Mouse (Mus musculus) ES-Bruce4 (cell line): Measurements from ENCODE around the gene Gm44965. TPM values are rescaled to one million over a fixed set of nuclear protein-coding genes. Genes with fewer than 3 reads are reported as not detected.

ENCODE experiments used
- H3K27ac ChIP-seq: 2 replicates; pipeline ENCODE4 v1.5.1; 2012; ENCODE audit warnings: low read length, inconsistent platforms; ENCODE audit not compliant: insufficient read depth
- H3K27me3 ChIP-seq: 2 replicates; pipeline ENCODE4 v1.6.1; 2012; ENCODE audit warnings: mild to moderate bottlenecking, low read length, inconsistent platforms; ENCODE audit not compliant: control insufficient read depth, poor library complexity, insufficient read depth, severe bottlenecking
- H3K36me3 ChIP-seq: 2 replicates; pipeline ENCODE4 v1.6.1; 2012; ENCODE audit warnings: inconsistent platforms, mild to moderate bottlenecking, low read length, moderate library complexity; ENCODE audit not compliant: control insufficient read depth, poor library complexity, insufficient read depth, severe bottlenecking
- H3K4me1 ChIP-seq: one replicate; pipeline ENCODE4 v1.8.1; 2011; ENCODE audit warnings: low read length; ENCODE audit not compliant: control insufficient read depth, insufficient read depth
- H3K4me3 ChIP-seq: 2 replicates; pipeline ENCODE4 v1.5.1; 2011; ENCODE audit warnings: low read depth, mild to moderate bottlenecking, low read length
- H3K9ac ChIP-seq: 2 replicates; pipeline ENCODE4 v1.6.1; 2012; ENCODE audit warnings: low read depth, mild to moderate bottlenecking, inconsistent platforms; ENCODE audit not compliant: poor library complexity, severe bottlenecking
- H3K9me3 ChIP-seq: replicated peaks from 2 replicates; pipeline ENCODE4 v1.6.1; 2012; ENCODE audit warnings: mild to moderate bottlenecking, low read length, inconsistent platforms; ENCODE audit not compliant: control insufficient read depth, poor library complexity, insufficient read depth, severe bottlenecking
- CTCF ChIP-seq: IDR thresholded peaks from one replicate; pipeline ENCODE4 v1.8.1; 2011; ENCODE audit warnings: low read depth, low read length
- EP300 ChIP-seq: IDR thresholded peaks from 2 replicates; pipeline ENCODE4 v1.6.1; 2011; ENCODE audit warnings: low read depth, low read length; ENCODE audit not compliant: insufficient read depth
- POLR2A ChIP-seq: IDR thresholded peaks from one replicate; pipeline ENCODE4 v1.8.1; 2011; ENCODE audit warnings: low read length; ENCODE audit not compliant: insufficient read depth
- polyA plus RNA-seq: library from polyadenylated mRNA; stranded (reverse); fragments of >200 nt; gene quantifications from 2 replicates; pipeline ENCODE4 v1.2.4, GENCODE M21; 2011; ENCODE audit warnings: low read depth; ENCODE audit not compliant: missing spikeins, insufficient read depth, insufficient read length

Gene Gm44965
- polyA plus RNA-seq, 1 experiment, result not detected

- Histone ChIP-seq H3K36me3 (no peaks in the 10 kb centered on the region), H3K27me3 (no peaks in the 10 kb centered on the region), H3K27ac (no peak overlapping the region), H3K9me3 (no peaks in the 10 kb centered on the region), H3K4me1 (no peaks in the 10 kb centered on the region), H3K4me3 (no peak overlapping the region), H3K9ac (no peak overlapping the region)
- no peak for TF ChIP-seq EP300
- TF ChIP-seq CTCF, result no peak
- no peak for TF ChIP-seq POLR2A
Measured at GRCm38 (mm10) chr6:48566312-48566711, 27.4 kb upstream of the Gm44965 start.

- Histone ChIP-seq H3K9ac (no peak overlapping the region), H3K9me3 (no peaks in the 10 kb centered on the region), H3K27me3 (no peaks in the 10 kb centered on the region), H3K27ac (no peak overlapping the region), H3K4me3 (no peak overlapping the region), H3K36me3 (no peaks in the 10 kb centered on the region), H3K4me1 (no peaks in the 10 kb centered on the region)
- TF ChIP-seq POLR2A (no peak), EP300 (no peak), CTCF (no peak)
Measured at GRCm38 (mm10) chr6:48568036-48568984, 25.4 kb upstream of the Gm44965 start.

- Histone ChIP-seq H3K27me3 (no peaks in the 10 kb centered on the region), H3K4me3 (no peak overlapping the region), H3K4me1 (no peaks in the 10 kb centered on the region), H3K9me3 (no peaks in the 10 kb centered on the region), H3K36me3 (no peaks in the 10 kb centered on the region), H3K27ac (no peak overlapping the region), H3K9ac (no peak overlapping the region)
- no peak for TF ChIP-seq CTCF
- no peak for TF ChIP-seq POLR2A
- TF ChIP-seq EP300, result no peak
Measured at GRCm38 (mm10) chr6:48569065-48569807, 24.5 kb upstream of the Gm44965 start.

GRCm38 (mm10) chr6:48572014-48572413 lies 21.7 kb upstream of the Gm44965 start:
- Histone ChIP-seq H3K9me3 (no peaks in the 10 kb centered on the region), H3K9ac (no peak overlapping the region), H3K4me1 (no peaks in the 10 kb centered on the region), H3K27me3 (no peaks in the 10 kb centered on the region), H3K36me3 (no peaks in the 10 kb centered on the region), H3K27ac (no peak overlapping the region), H3K4me3 (no peak overlapping the region)
- TF ChIP-seq CTCF (no peak), EP300 (no peak)

- TF ChIP-seq EP300, result no peak
- TF ChIP-seq POLR2A, result no peak
- TF ChIP-seq CTCF, result no peak
- H3K4me3 ChIP-seq, result no peak within 1 kb of the TSS
Measured at GRCm38 (mm10) chr6:48572572-48573061, 21.1 kb upstream of the Gm44965 start, which contains the start of gene Rarres2. Rarres2 (minus strand) TSS chr6:48572789.

More at GRCm38 (mm10) chr6:48572572-48573061, 21.1 kb upstream of the Gm44965 start, which contains the start of gene Rarres2:
- H3K27me3 ChIP-seq, result no peaks in the 10 kb centered on the region
- no peaks in the 10 kb centered on the region for H3K36me3 ChIP-seq
- no peaks in the 10 kb centered on the region for H3K4me1 ChIP-seq
- H3K27ac ChIP-seq, result no peak within 1 kb of the TSS
- H3K9me3 ChIP-seq, result no peaks in the 10 kb centered on the region
- H3K9ac ChIP-seq, result no peak within 1 kb of the TSS
